Mouse (Mus musculus): ENCODE measurements at regions not wholly inside any gene's neighbourhood (a gene's known extent, or its start where the extent isn't known, plus 50 kb on each side); places are given as distances from the start of the nearest gene placed in this dataset.

DNA sequence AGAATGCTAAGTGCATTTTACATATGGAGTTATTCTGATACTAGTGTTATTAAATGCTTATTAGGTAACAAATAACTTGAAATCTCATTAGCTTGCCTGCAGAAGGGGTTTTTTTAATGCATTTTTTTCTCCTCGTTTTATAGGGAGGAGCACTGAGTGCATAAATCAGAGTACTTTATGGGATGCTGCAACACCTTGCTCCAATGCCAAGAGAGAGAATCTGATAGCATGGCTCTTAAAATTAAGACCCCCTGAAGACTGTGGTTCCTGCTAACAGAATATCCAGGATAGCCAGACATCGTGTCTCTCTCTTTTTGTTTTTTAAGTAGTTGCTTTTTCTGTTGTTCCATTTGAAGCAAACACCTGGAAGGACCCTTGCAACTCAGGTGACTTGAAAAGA lies 100.8 kb upstream of the Rnaseh2b start:
- DNase-seq: no peak

DNA sequence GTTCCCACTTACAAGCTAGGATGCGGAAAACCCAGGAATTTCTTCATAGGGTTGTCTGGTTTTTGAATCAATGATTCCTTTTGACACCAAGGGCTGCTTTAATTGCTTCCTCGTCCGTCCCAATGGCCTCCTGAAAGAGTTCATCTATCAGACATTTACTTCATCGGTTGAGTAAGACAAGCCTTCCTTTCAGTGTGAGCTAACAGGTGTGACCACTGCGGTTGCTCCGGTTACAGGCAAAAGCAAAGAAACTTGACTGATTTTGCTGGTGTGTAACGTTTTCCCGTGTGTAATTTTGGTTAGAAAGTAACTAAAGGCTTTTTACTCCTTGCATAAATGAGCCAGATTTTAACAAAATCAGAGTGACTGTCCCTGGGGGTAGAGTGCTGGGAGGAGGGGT lies 99.6 kb upstream of the Rnaseh2b start:
- DNase-seq: no peak

DNA sequence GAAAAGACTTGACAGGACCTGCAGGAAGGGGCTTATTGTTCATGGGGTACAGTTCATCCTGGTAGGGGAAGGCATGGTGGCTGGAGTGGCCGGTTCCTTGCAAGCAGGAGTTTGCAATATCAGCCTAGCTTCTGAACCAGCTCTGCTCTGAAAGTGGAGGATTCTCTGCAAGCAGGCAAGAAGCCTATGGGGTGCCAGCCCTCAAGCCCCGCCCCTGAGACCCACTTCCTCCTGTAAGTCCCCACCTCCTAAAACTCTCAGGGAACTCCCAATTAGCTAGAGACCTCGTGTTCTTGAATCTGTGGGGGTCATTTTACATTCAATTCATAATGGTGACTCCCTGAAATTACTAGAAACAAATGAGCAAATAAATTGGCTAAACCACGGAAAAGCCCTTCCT lies 99.0 kb upstream of the Rnaseh2b start:
- DNase-seq: no peak

- DNase-seq: no peak
Observed at GRCm38 (mm10) chr14:62196776-62197175, 95.6 kb upstream of the Rnaseh2b start.

DNA sequence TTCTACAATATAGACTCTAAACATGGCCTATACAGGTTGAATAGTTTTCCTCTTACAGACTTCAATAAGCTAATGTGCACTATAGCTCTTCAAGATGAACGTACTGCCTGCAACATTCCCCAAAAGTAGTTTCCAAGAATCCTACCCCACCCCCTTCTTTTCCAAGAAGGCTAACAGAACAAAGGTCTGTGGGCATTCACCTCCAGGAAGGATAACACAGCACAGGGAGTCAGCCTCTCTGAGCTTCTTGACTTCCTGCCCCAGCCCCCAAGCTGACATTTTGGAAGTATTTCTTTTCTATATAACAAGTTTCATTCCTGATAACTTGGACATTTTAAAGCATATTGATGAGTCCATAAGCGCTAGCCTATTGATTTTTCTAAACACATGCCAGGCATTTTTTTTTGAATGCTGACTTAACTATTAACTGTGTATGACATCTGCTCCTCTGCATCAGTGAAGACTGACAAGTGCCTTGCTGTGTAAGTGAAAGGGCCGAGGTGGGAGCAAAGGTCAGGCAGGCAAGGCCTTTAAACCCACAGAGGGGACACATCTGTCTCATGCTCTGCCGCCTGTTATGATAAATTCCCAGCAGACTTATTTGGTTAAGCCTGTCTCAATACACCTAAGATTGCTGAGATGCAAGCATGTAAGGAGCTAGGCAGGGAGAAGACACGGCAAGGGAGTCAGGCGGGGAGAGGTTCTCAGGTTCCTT lies 93.8 kb upstream of the Rnaseh2b start:
- no peak for DNase-seq

- no peak for DNase-seq
Observed at GRCm38 (mm10) chr14:62215071-62215470, 77.3 kb upstream of the Rnaseh2b start.

DNA sequence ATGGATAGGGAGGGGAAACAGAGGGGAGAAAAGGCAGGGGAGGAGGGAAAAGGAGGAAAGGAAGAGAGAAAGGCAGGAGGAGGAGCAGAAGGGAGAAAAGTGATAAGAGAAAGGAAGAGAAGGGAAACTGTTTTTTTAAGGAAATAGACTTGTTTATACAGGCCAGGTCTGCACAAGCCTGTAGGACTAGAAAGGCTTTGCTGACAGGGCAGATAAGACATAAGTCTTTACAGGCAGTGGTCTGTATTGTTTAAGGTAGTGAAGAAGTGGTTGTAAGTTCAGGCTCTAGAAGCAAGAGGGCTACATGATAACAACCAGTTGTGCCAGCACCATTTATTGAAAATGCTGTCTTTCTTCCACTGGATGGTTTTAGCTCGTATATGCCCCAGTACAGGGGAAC lies 75.4 kb upstream of the Rnaseh2b start:
- no peak for DNase-seq

- no peak for DNase-seq
Observed at GRCm38 (mm10) chr14:62217971-62218370, 74.4 kb upstream of the Rnaseh2b start.

- DNase-seq: no peak
Observed at GRCm38 (mm10) chr14:62218716-62219115, 73.7 kb upstream of the Rnaseh2b start.

- no peak for DNase-seq
Observed at GRCm38 (mm10) chr14:62220770-62221169, 71.6 kb upstream of the Rnaseh2b start.

All from cerebellum, adult 11 months (tissue).